Mouse (Mus musculus) gastrocnemius, adult 2 months (tissue): ENCODE data around the gene 9230110F15Rik. TPM values are rescaled to one million over a fixed set of nuclear protein-coding genes. Genes with fewer than 3 reads are reported as not detected.
"Not testable (repeated sequence)": the region's sequence is repeated elsewhere in the genome, so short reads cannot be mapped to it uniquely, and the experiment has no call there.

ENCODE experiments used
- DNase-seq: peaks from one replicate; pipeline ENCODE4 v3.0.0; 2022
- H3K27ac ChIP-seq: fragments of 200-600 bp; 2 replicates; pipeline ENCODE4 v1.8.1; 2022; ENCODE audit warnings: mild to moderate bottlenecking
- H3K4me3 ChIP-seq: fragments of 200-600 bp; 2 replicates; pipeline ENCODE4 v1.8.1; 2022; ENCODE audit warnings: mild to moderate bottlenecking, moderate library complexity
- CTCF ChIP-seq: fragments of 200-600 bp; IDR thresholded peaks from 2 replicates; pipeline ENCODE4 v1.8.1; 2022; ENCODE audit warnings: antibody characterized with exemption, mild to moderate bottlenecking, moderate library complexity
- intact Hi-C: fragments of 180-260 bp; cut with DNase I; formaldehyde crosslinking; loops from one replicate; pipeline ENCODE4 v1.15.1; 2025
- long read RNA-seq, 2 experiments: library from polyadenylated mRNA; stranded (forward); transcript quantifications; one replicate each; pipeline ENCODE4 v2.0.0; 2021
- total RNA-seq, 2 experiments: library from RNA; stranded (reverse); gene quantifications; 2 replicates each; pipeline ENCODE4 v1.2.3; 2021

9230110F15Rik gene
- total RNA-seq = not detected
- long read RNA-seq, experiment 1 = 0 reads
- long read RNA-seq, experiment 2 = 0 reads

- DNase-seq = no peak
- no peak within 1 kb of the TSS for H3K27ac ChIP-seq
- no peak for TF ChIP-seq CTCF
- no peak within 1 kb of the TSS for H3K4me3 ChIP-seq
- intact Hi-C loops = loop anchor here (2.0 kb wide), 1 partner anchor 285 kb away; the partner anchor contains the start of gene Gm5916
Observed at GRCm38 (mm10) chr9:35844050-35844449, at the start of gene 9230110F15Rik. TSS of gene 9230110F15Rik (minus strand) at chr9:35844150.

GRCm38 (mm10) chr9:35893112-35893511, 49.2 kb upstream of the 9230110F15Rik start:
- DNase-seq, H3K27ac ChIP-seq, intact Hi-C loops, H3K4me3 ChIP-seq: not testable (repeated sequence)

- H3K4me3 ChIP-seq, DNase-seq, intact Hi-C loops, H3K27ac ChIP-seq: not testable (repeated sequence)
Observed at GRCm38 (mm10) chr9:35817881-35818280, 26.1 kb downstream of the 9230110F15Rik start.

GRCm38 (mm10) chr9:35798146-35798545, 45.8 kb downstream of the 9230110F15Rik start:
- DNase-seq = no peak
- intact Hi-C loops = no loop called here
- Histone ChIP-seq H3K4me3 (no peak overlapping the region), H3K27ac (no peak overlapping the region)
- no peak for TF ChIP-seq CTCF

GRCm38 (mm10) chr9:35790001-35790400, 53.9 kb downstream of the 9230110F15Rik start, which contains the start of the genes Gm27235 and D730048I06Rik:
TSS of gene Gm27235 (minus strand) at chr9:35790101.
TSS of gene D730048I06Rik (minus strand) at chr9:35790112.
- DNase-seq = no peak
- Histone ChIP-seq H3K27ac (no peak within 1 kb of the TSS), H3K4me3 (no peak within 1 kb of the TSS)
- intact Hi-C loops = no loop called here
- no peak for TF ChIP-seq CTCF

Other genes starting within 250 kb of the 9230110F15Rik start
- gene Pate4, start 232.2 kb downstream of the 9230110F15Rik start, total RNA-seq = not detected
- not detected for gene Pate3, start 195.9 kb downstream of the 9230110F15Rik start, total RNA-seq
- not detected for gene Pate1, start 156.8 kb downstream of the 9230110F15Rik start, total RNA-seq
- gene Gm17677, start 103.1 kb downstream of the 9230110F15Rik start, total RNA-seq = not detected
- not detected for gene Gm17727, start 66.0 kb downstream of the 9230110F15Rik start, total RNA-seq
- not detected for gene Gm27235, start 54.0 kb downstream of the 9230110F15Rik start, total RNA-seq
- gene D730048I06Rik, start 54.0 kb downstream of the 9230110F15Rik start, total RNA-seq = not detected
- gene 9230113P08Rik, start 64.3 kb upstream of the 9230110F15Rik start, total RNA-seq = not detected